Mouse (Mus musculus) left cerebral cortex, postnatal 10 days (tissue): Measurements from ENCODE around the gene Tmem238. TPM values are rescaled to one million over a fixed set of nuclear protein-coding genes. Genes with fewer than 3 reads are reported as not detected.

ENCODE experiments used
- total RNA-seq, 2 experiments: library from RNA; stranded (reverse); gene quantifications; 2 replicates each; pipeline ENCODE4 v1.2.3; 2021

The Tmem238 gene
- total RNA-seq, 2 experiments from 2014 or later = 4.1 to 5.2 TPM

Other genes starting within 250 kb of the Tmem238 start
- 100 to 1,000 TPM; 251 to 253 TPM for gene Syt5, start 242.1 kb downstream of the Tmem238 start, total RNA-seq
- gene Ptprh, start 185.6 kb downstream of the Tmem238 start, total RNA-seq = 1 to 10 TPM; 1.0 to 1.6 TPM
- gene Tmem86b, start 158.2 kb downstream of the Tmem238 start, total RNA-seq = 10 to 100 TPM; 11.8 to 12.2 TPM
- gene Ppp6r1, start 130.6 kb downstream of the Tmem238 start, total RNA-seq = 100 to 1,000 TPM; 107 to 111 TPM
- 100 to 1,000 TPM; 111 to 114 TPM for gene Hspbp1, start 104.6 kb downstream of the Tmem238 start, total RNA-seq
- 100 to 1,000 TPM; 312 to 319 TPM for gene Brsk1, start 99.1 kb downstream of the Tmem238 start, total RNA-seq
- gene Tmem150b, start 64.4 kb downstream of the Tmem238 start, total RNA-seq = not detected
- 10 to 100 TPM; 39.5 to 42.0 TPM for gene Kmt5c, start 49.5 kb downstream of the Tmem238 start, total RNA-seq
- gene Cox6b2, start 36.6 kb downstream of the Tmem238 start, total RNA-seq = 1 to 10 TPM; 6.9 to 8.7 TPM
- gene Fam71e2, start 18.4 kb downstream of the Tmem238 start, total RNA-seq = not detected
- gene Il11, start 6.8 kb downstream of the Tmem238 start, total RNA-seq = 1 to 10 TPM in 1 of 2 experiments, under 1 TPM in 1; 0.73 to 1.1 TPM
- not detected for gene Tmem190, start 6.7 kb downstream of the Tmem238 start, total RNA-seq
- gene Rpl28, start 3.2 kb upstream of the Tmem238 start, total RNA-seq = 100 to 1,000 TPM; 484 to 532 TPM
- gene Ube2s, start 22.9 kb upstream of the Tmem238 start, total RNA-seq = 100 to 1,000 TPM; 145 to 159 TPM
- gene Shisa7, start 55.0 kb upstream of the Tmem238 start, total RNA-seq = 100 to 1,000 TPM; 104 to 111 TPM
- 1 to 10 TPM; 2.0 to 3.4 TPM for gene Isoc2b, start 80.6 kb upstream of the Tmem238 start, total RNA-seq
- gene Isoc2a, start 87.5 kb upstream of the Tmem238 start, total RNA-seq = 1 to 10 TPM; 6.4 to 6.8 TPM
- under 1 TPM; 0.26 to 0.36 TPM for gene Gm36210, start 116.9 kb upstream of the Tmem238 start, total RNA-seq
- gene Zfp628, start 125.6 kb upstream of the Tmem238 start, total RNA-seq = 10 to 100 TPM; 15.2 to 15.3 TPM
- 10 to 100 TPM; 70.1 to 72.6 TPM for gene Nat14, start 132.4 kb upstream of the Tmem238 start, total RNA-seq
- 1 to 10 TPM; 2.4 to 2.6 TPM for gene Ssc5d, start 136.1 kb upstream of the Tmem238 start, total RNA-seq
- not detected for gene Sbk2, start 174.8 kb upstream of the Tmem238 start, total RNA-seq
- under 1 TPM; 0.24 to 0.32 TPM for gene Sbk3, start 181.5 kb upstream of the Tmem238 start, total RNA-seq
- gene Zfp579, start 206.5 kb upstream of the Tmem238 start, total RNA-seq = 10 to 100 TPM; 29.7 to 33.6 TPM
- gene Zfp524, start 224.8 kb upstream of the Tmem238 start, total RNA-seq = 1 to 10 TPM; 4.0 to 4.4 TPM
- gene Fiz1, start 225.0 kb upstream of the Tmem238 start, total RNA-seq = 10 to 100 TPM; 22.0 to 23.7 TPM
- not detected for gene Gm44973, start 225.8 kb upstream of the Tmem238 start, total RNA-seq
- 10 to 100 TPM; 35.4 to 36.5 TPM for gene Zfp865, start 230.7 kb upstream of the Tmem238 start, total RNA-seq
- 10 to 100 TPM; 59.7 to 59.9 TPM for gene Ccdc106, start 230.9 kb upstream of the Tmem238 start, total RNA-seq
- gene 4632433K11Rik, start 244.5 kb upstream of the Tmem238 start, total RNA-seq = not detected
- 1 to 10 TPM; 4.1 to 4.8 TPM for gene Zfp784, start 248.8 kb upstream of the Tmem238 start, total RNA-seq